Comparison of ENCODE assay signal across 20 mouse cellular contexts in the genomic region with DNA sequence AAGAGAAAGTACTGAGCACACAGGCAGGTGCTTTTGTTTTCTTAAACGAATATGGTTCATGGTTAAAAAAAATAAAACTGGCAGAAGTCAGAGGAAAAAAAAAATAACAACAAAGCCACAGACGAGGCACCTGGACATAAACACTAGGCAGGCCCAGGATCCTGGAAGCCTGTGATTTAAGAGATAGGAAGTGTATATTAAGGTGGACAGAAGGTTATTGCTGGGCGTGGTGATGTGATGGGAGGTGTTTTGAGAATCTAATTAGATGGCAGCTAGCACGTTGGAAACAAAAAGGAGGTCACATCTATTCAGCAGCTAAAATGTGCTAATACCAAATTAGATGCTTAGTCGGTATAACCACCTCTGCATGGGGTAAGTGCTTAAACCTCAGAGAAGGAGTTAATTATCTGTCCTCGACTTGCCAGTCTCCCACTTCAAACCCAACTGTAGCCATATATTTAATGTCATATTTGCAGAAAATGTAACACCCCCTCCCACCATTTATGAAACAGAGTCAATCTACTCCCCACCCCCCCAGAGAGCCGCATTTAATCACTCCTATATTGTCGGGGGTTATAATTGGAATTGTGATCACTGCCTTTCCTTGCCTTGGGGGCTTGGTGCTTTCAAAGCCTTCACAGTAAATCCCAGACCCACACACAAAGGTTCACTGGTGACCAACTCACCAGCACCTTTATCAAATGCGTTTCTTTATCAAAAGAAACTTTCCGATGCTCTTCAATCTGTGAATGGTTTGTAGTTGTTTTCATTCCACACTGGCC.
DNase-seq lines count a peak whose midpoint lies in the region; ATAC-seq and TF ChIP-seq lines count a peak whose summit lies in the region.
"Had no signal": no experiment of that assay in that cellular context is flagged by ENCODE, and none has a peak within 500 bp of the region (broad histone marks: within the 10 kb centered on the region; RNA-seq: fewer than 3 reads in every experiment).

No protein-coding gene starts in this region.

- ATAC-seq in forebrain, postnatal 0 days, result no peak
- peak; percentile 73 for ATAC-seq in forebrain, embryonic 14.5 days
- ATAC-seq in limb, embryonic 11.5 days (ENCODE audit: insufficient number of reproducible peaks, low FRiP score, low TSS enrichment, low read depth), result no peak
- ATAC-seq in neural tube, embryonic 14.5 days (ENCODE audit: low read depth), result 0 out of 2 replicates have a peak, but pooled peaks have one; percentile 36
- ATAC-seq: liver, postnatal 0 days; Patski had no signal

- peak; percentile 36 for DNase-seq in forebrain, embryonic 10.5 days (ENCODE audit: extremely low spot score, low spot score)
- DNase-seq in forebrain, postnatal 0 days, result no peak
- peak; percentile 72 for DNase-seq in forebrain, embryonic 14.5 days (ENCODE audit: low spot score)
- DNase-seq in limb, embryonic 11.5 days (ENCODE audit: low spot score), result peak; percentile 22
- DNase-seq in adipocyte (ENCODE audit: low spot score), result no peak
- DNase-seq in left cerebral cortex, adult 18-20 months (ENCODE audit: low spot score in 2 of 2), result no peak
- no peak for DNase-seq in frontal cortex, postnatal 10 days (ENCODE audit: low spot score in 2 of 2)
- DNase-seq: gastrocnemius, postnatal 36 days; kidney, adult 8-10 months; kidney, postnatal 4 days; liver, postnatal 0 days; lung, postnatal 36 days; right cerebral cortex, postnatal 14 days; thymus, postnatal 4 days had no signal

- H3K27ac ChIP-seq in forebrain, embryonic 10.5 days, result peak overlapping the region; percentile 72
- H3K27ac ChIP-seq in forebrain, postnatal 0 days (ENCODE audit: low read depth, low read length), result no peak overlapping the region
- H3K27ac ChIP-seq in forebrain, embryonic 14.5 days (ENCODE audit: low read depth, low read length), result peak overlapping the region; percentile 63; the same call in 1 of the 2 replicates
- H3K27ac ChIP-seq in limb, embryonic 11.5 days (replicated peaks; ENCODE audit: low read depth, low read length), result no peak overlapping the region
- peak overlapping the region; percentile 73; the same call in 1 of the 2 replicates for H3K27ac ChIP-seq in neural tube, embryonic 14.5 days (ENCODE audit: low read depth, low read length)
- H3K27ac ChIP-seq: embryonic facial prominence, embryonic 15.5 days; hindbrain, embryonic 15.5 days; limb, embryonic 15.5 days had no signal

- no peak overlapping the region for H3K4me3 ChIP-seq in forebrain, embryonic 10.5 days
- no peak overlapping the region for H3K4me3 ChIP-seq in forebrain, postnatal 0 days (ENCODE audit: low read depth, low read length)
- H3K4me3 ChIP-seq in forebrain, embryonic 14.5 days (ENCODE audit: low read depth, low read length), result no peak overlapping the region
- H3K4me3 ChIP-seq in limb, embryonic 11.5 days (ENCODE audit: low read depth, low read length), result no peak overlapping the region
- no peak overlapping the region for H3K4me3 ChIP-seq in neural tube, embryonic 14.5 days (ENCODE audit: low read depth, low read length)
- H3K4me3 ChIP-seq: embryonic facial prominence, embryonic 15.5 days; heart, embryonic 12.5 days; hindbrain, embryonic 15.5 days; limb, embryonic 15.5 days had no signal

- no peaks in the 10 kb centered on the region for H3K9me3 ChIP-seq in forebrain, embryonic 10.5 days
- H3K9me3 ChIP-seq in forebrain, postnatal 0 days (ENCODE audit: low read length), result no peaks in the 10 kb centered on the region
- H3K9me3 ChIP-seq in forebrain, embryonic 14.5 days (replicated peaks; ENCODE audit: control insufficient read depth, low read length), result no peaks in the 10 kb centered on the region
- no peaks in the 10 kb centered on the region for H3K9me3 ChIP-seq in limb, embryonic 11.5 days (ENCODE audit: control insufficient read depth, low read length)
- H3K9me3 ChIP-seq in neural tube, embryonic 14.5 days (ENCODE audit: control insufficient read depth, low read length), result no peaks in the 10 kb centered on the region
- H3K9me3 ChIP-seq: embryonic facial prominence, embryonic 15.5 days; heart, embryonic 12.5 days; hindbrain, embryonic 15.5 days; limb, embryonic 15.5 days had no signal

- no peak overlapping the region; the same call in 1 of the 2 replicates for H3K9ac ChIP-seq in forebrain, postnatal 0 days
- H3K9ac ChIP-seq in forebrain, embryonic 14.5 days (ENCODE audit: low read length), result no peak overlapping the region; the same call in 1 of the 2 replicates
- no peak overlapping the region for H3K9ac ChIP-seq in limb, embryonic 11.5 days (ENCODE audit: low read length)
- no peak overlapping the region; the same call in 1 of the 2 replicates for H3K9ac ChIP-seq in neural tube, embryonic 14.5 days (replicated peaks; ENCODE audit: low read depth, low read length)
- H3K9ac ChIP-seq: embryonic facial prominence, embryonic 15.5 days; heart, embryonic 12.5 days; hindbrain, embryonic 15.5 days; limb, embryonic 15.5 days; liver, postnatal 0 days had no signal

- no peak for TF ChIP-seq CTCF in forebrain, postnatal 0 days (IDR thresholded peaks at IDR 0.05; ENCODE audit: low read depth)

- H3K4me1 ChIP-seq in forebrain, embryonic 10.5 days, result peaks cover 55% of the 10 kb centered on the region
- peaks cover 3% of the 10 kb centered on the region; the same call in 1 of the 2 replicates for H3K4me1 ChIP-seq in forebrain, postnatal 0 days (ENCODE audit: insufficient read depth)
- peaks cover 15% of the 10 kb centered on the region for H3K4me1 ChIP-seq in forebrain, embryonic 14.5 days (ENCODE audit: control insufficient read depth, insufficient read depth, low read length)
- peaks cover 3% of the 10 kb centered on the region; the same call in 1 of the 2 replicates for H3K4me1 ChIP-seq in limb, embryonic 11.5 days (ENCODE audit: control insufficient read depth, insufficient read depth, low read length)
- peaks cover 19% of the 10 kb centered on the region; the same call in 1 of the 2 replicates for H3K4me1 ChIP-seq in neural tube, embryonic 14.5 days (ENCODE audit: control insufficient read depth, insufficient read depth, low read length)
- H3K4me1 ChIP-seq: embryonic facial prominence, embryonic 15.5 days; heart, embryonic 12.5 days; limb, embryonic 15.5 days had no signal

- H3K36me3 ChIP-seq in forebrain, embryonic 10.5 days (replicated peaks), result no peaks in the 10 kb centered on the region
- H3K36me3 ChIP-seq in forebrain, postnatal 0 days (ENCODE audit: insufficient read depth), result no peaks in the 10 kb centered on the region
- H3K36me3 ChIP-seq in forebrain, embryonic 14.5 days (ENCODE audit: control insufficient read depth, insufficient read depth, low read length), result no peaks in the 10 kb centered on the region
- H3K36me3 ChIP-seq in limb, embryonic 11.5 days (ENCODE audit: control insufficient read depth, insufficient read depth, low read length), result no peaks in the 10 kb centered on the region
- no peaks in the 10 kb centered on the region for H3K36me3 ChIP-seq in neural tube, embryonic 14.5 days (ENCODE audit: control insufficient read depth, insufficient read depth, low read length)
- H3K36me3 ChIP-seq: embryonic facial prominence, embryonic 15.5 days; heart, embryonic 12.5 days; hindbrain, embryonic 15.5 days; limb, embryonic 15.5 days had no signal

- WGBS in forebrain, embryonic 10.5 days, result 19% methylated on average over 10 of the region's 10 CpGs
- WGBS in forebrain, postnatal 0 days, result 12% methylated on average over 10 of the region's 10 CpGs
- WGBS in forebrain, embryonic 14.5 days, result 4% methylated on average over 10 of the region's 10 CpGs
- WGBS in limb, embryonic 11.5 days, result 24% methylated on average over 10 of the region's 10 CpGs
- WGBS in neural tube, embryonic 14.5 days, result 16% methylated on average over 10 of the region's 10 CpGs

- H3K4me2 ChIP-seq in forebrain, postnatal 0 days (ENCODE audit: low read depth), result no peak overlapping the region
- H3K4me2 ChIP-seq in forebrain, embryonic 14.5 days (ENCODE audit: low read length), result no peak overlapping the region
- no peak overlapping the region for H3K4me2 ChIP-seq in limb, embryonic 11.5 days (ENCODE audit: low read depth, severe bottlenecking)
- 0 out of 2 replicates have a peak overlapping the region, but pooled peaks have one; percentile 26 for H3K4me2 ChIP-seq in neural tube, embryonic 14.5 days (ENCODE audit: low read depth, low read length)
- H3K4me2 ChIP-seq: embryonic facial prominence, embryonic 15.5 days; heart, embryonic 12.5 days; hindbrain, embryonic 15.5 days; limb, embryonic 15.5 days had no signal

- peaks cover 10% of the 10 kb centered on the region; the same call in 1 of the 2 replicates for H3K27me3 ChIP-seq in forebrain, embryonic 10.5 days (ENCODE audit: poor library complexity, severe bottlenecking)
- no peaks in the 10 kb centered on the region for H3K27me3 ChIP-seq in forebrain, postnatal 0 days (ENCODE audit: insufficient read depth, low read length)
- no peaks in the 10 kb centered on the region for H3K27me3 ChIP-seq in forebrain, embryonic 14.5 days (replicated peaks; ENCODE audit: control insufficient read depth, insufficient read depth, low read length)
- H3K27me3 ChIP-seq in limb, embryonic 11.5 days (ENCODE audit: control insufficient read depth, insufficient read depth, low read length), result no peaks in the 10 kb centered on the region
- no peaks in the 10 kb centered on the region for H3K27me3 ChIP-seq in neural tube, embryonic 14.5 days (ENCODE audit: control insufficient read depth, insufficient read depth, low read length)
- H3K27me3 ChIP-seq: embryonic facial prominence, embryonic 15.5 days; heart, embryonic 12.5 days; hindbrain, embryonic 15.5 days; limb, embryonic 15.5 days; Patski had no signal

Comparison
In these comparisons a context has a peak if more than half of its experiments do, and no peak if none do; other contexts are left out.
1. DNase-seq: peak in forebrain, embryonic 10.5 days (single experiment), forebrain, embryonic 14.5 days (single experiment) and limb, embryonic 11.5 days (single experiment); none in forebrain, postnatal 0 days (single experiment), adipocyte (single experiment), left cerebral cortex, adult 18-20 months (0 of 2) and frontal cortex, postnatal 10 days (0 of 2).
2. H3K27ac ChIP-seq: peak in forebrain, embryonic 10.5 days (single experiment), forebrain, embryonic 14.5 days (single experiment) and neural tube, embryonic 14.5 days (single experiment); none in forebrain, postnatal 0 days (single experiment) and limb, embryonic 11.5 days (single experiment).
3. ATAC-seq: peak in forebrain, embryonic 14.5 days (single experiment) and neural tube, embryonic 14.5 days (single experiment); none in forebrain, postnatal 0 days (single experiment) and limb, embryonic 11.5 days (single experiment).